Mouse (Mus musculus): ENCODE data around the gene Plekha4. TPM values are rescaled to one million over a fixed set of nuclear protein-coding genes. Genes with fewer than 3 reads are reported as not detected.

Gene Plekha4
- polyA plus RNA-seq, 1 experiment from 2014 or later, result 0.81 TPM

DNA sequence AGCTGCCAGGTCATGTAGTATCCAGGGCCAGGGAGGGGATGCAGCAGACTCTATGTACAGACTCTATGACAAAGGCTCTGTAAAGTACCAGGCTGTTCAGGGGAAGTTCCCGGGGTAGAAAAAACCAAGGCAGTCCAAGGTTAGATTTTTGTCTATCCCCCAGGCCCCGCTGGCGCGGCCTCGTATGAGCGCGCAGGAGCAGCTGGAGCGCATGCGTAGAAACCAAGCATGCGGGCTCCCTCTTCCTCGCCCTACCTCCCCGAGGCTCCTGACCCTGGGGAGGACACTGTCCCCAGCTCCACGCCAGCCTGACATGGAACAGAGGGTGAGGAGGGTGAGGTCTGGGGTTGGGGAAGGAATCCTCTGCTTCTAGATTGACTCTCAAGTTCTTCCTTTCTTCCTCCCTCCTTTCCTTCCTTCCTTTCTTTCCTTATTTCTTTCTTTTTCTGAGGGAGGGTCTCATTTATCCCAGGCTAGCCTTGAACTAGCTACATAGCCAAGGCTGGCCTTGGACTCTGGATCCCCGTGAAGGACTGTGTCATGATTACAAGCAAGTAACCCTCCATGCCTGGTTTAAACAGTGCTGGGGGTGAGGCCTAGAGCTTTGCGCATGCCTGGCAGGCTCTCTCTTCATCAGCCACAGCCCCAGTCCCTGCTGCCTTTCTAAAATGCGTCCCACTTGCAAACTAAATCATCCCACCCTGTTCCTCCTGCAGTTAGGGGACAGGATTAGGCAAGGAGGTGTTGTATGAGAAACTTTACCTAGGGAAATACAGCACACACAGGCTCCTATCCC, 23.7 kb downstream of the Plekha4 start:
- no peaks in the 10 kb centered on the region for H3K4me1 ChIP-seq (replicated peaks; ENCODE audit: control insufficient read depth, insufficient read depth, low read length)
- H3K4me2 ChIP-seq (ENCODE audit: low read length), result no peak overlapping the region
- no peak overlapping the region for H3K4me3 ChIP-seq (replicated peaks; ENCODE audit: low read length)
- H3K27me3 ChIP-seq (replicated peaks; ENCODE audit: control insufficient read depth, insufficient read depth, low read length), result no peaks in the 10 kb centered on the region
- no peak for ATAC-seq
- no peaks in the 10 kb centered on the region for H3K36me3 ChIP-seq (ENCODE audit: control insufficient read depth, insufficient read depth)
- no peaks in the 10 kb centered on the region for H3K9me3 ChIP-seq (ENCODE audit: control insufficient read depth, low read length)
- no peak overlapping the region for H3K27ac ChIP-seq (ENCODE audit: low read length)
- 88% methylated on average over 16 of the region's 16 CpGs for WGBS
- no peak overlapping the region for H3K9ac ChIP-seq (replicated peaks; ENCODE audit: low read depth, low read length)

DNA sequence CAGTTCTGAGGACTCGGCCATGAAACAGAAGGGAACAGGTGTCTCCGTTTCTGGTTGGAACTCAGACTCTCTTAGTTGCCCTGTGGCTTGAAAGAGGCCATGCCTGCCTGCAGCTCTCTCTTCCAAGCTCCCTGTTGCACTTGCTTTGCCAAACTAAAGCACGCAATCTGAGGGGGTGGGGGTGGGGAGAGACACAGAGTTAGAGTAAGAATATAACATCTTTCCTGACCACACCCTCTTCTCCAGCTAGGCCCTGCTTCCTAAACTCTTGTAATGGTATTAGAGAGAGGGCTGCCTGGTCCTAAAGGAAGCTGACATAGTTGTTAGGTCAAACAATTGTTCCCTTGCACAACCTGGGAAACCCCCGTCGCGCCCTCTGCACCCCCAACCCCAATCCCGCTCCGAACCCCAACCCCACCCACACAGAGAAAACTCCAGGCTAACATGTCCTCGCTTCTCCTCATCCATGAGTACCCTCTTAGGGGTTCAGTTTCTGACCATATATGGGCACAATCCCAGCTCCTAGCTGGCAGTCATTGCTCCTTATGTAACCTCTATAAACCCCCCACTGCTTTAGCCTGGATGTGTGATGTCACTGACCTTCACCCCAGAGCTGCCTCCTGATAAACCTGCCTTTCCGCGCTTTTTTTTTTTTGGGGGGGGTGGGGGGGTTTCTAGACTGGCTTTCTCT, 24.8 kb downstream of the Plekha4 start:
- ATAC-seq, result no peak
- H3K9me3 ChIP-seq (ENCODE audit: control insufficient read depth, low read length), result no peaks in the 10 kb centered on the region
- no peaks in the 10 kb centered on the region for H3K36me3 ChIP-seq (ENCODE audit: control insufficient read depth, insufficient read depth)
- H3K4me1 ChIP-seq (replicated peaks; ENCODE audit: control insufficient read depth, insufficient read depth, low read length), result no peaks in the 10 kb centered on the region
- no peaks in the 10 kb centered on the region for H3K27me3 ChIP-seq (replicated peaks; ENCODE audit: control insufficient read depth, insufficient read depth, low read length)
- no peak overlapping the region for H3K27ac ChIP-seq (ENCODE audit: low read length)
- H3K9ac ChIP-seq (replicated peaks; ENCODE audit: low read depth, low read length), result no peak overlapping the region
- H3K4me3 ChIP-seq (replicated peaks; ENCODE audit: low read length), result no peak overlapping the region
- no peak overlapping the region for H3K4me2 ChIP-seq (ENCODE audit: low read length)
- WGBS, result 80% methylated on average over 11 of the region's 11 CpGs

GRCm38 (mm10) chr7:45551512-45551883, 25.4 kb downstream of the Plekha4 start:
- Histone ChIP-seq H3K4me1 (replicated peaks; ENCODE audit: control insufficient read depth, insufficient read depth, low read length) (no peaks in the 10 kb centered on the region), H3K9ac (replicated peaks; ENCODE audit: low read depth, low read length) (no peak overlapping the region), H3K27ac (ENCODE audit: low read length) (no peak overlapping the region), H3K4me2 (ENCODE audit: low read length) (no peak overlapping the region), H3K27me3 (replicated peaks; ENCODE audit: control insufficient read depth, insufficient read depth, low read length) (no peaks in the 10 kb centered on the region), H3K4me3 (replicated peaks; ENCODE audit: low read length) (no peak overlapping the region), H3K36me3 (ENCODE audit: control insufficient read depth, insufficient read depth) (no peaks in the 10 kb centered on the region), H3K9me3 (ENCODE audit: control insufficient read depth, low read length) (no peaks in the 10 kb centered on the region)
- WGBS, result 85% methylated on average over 8 of the region's 8 CpGs
- no peak for ATAC-seq

GRCm38 (mm10) chr7:45553519-45553918, 27.4 kb downstream of the Plekha4 start:
- no peaks in the 10 kb centered on the region for H3K27me3 ChIP-seq (replicated peaks; ENCODE audit: control insufficient read depth, insufficient read depth, low read length)
- H3K9ac ChIP-seq (replicated peaks; ENCODE audit: low read depth, low read length), result no peak overlapping the region
- no peaks in the 10 kb centered on the region for H3K36me3 ChIP-seq (ENCODE audit: control insufficient read depth, insufficient read depth)
- no peak for ATAC-seq
- WGBS, result 68% methylated on average over 8 of the region's 8 CpGs
- no peaks in the 10 kb centered on the region for H3K9me3 ChIP-seq (ENCODE audit: control insufficient read depth, low read length)
- H3K4me2 ChIP-seq (ENCODE audit: low read length), result no peak overlapping the region
- no peak overlapping the region for H3K4me3 ChIP-seq (replicated peaks; ENCODE audit: low read length)
- H3K27ac ChIP-seq (ENCODE audit: low read length), result no peak overlapping the region
- H3K4me1 ChIP-seq (replicated peaks; ENCODE audit: control insufficient read depth, insufficient read depth, low read length), result no peaks in the 10 kb centered on the region

DNA sequence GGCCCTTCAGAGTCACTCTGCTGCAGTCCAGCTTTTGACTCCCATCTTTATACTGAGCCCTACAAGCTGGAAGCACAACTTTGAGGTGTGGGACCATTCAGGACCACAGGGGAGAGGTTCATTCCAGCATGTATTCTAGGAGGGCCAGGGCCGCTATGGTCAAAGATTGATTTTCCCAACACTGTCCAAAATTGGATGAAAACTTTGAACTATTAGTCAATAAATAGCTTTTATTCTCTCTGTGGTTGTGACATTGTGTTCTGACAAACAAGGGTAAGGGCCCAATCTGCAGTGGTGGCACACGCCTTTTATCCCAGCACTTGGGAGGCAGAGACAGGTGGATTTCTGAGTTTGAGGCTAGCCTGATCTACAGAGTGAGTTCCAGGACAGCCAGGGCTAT, 27.9 kb downstream of the Plekha4 start:
- Histone ChIP-seq H3K36me3 (ENCODE audit: control insufficient read depth, insufficient read depth) (no peaks in the 10 kb centered on the region), H3K9ac (replicated peaks; ENCODE audit: low read depth, low read length) (no peak overlapping the region), H3K27ac (ENCODE audit: low read length) (no peak overlapping the region), H3K4me3 (replicated peaks; ENCODE audit: low read length) (no peak overlapping the region), H3K4me1 (replicated peaks; ENCODE audit: control insufficient read depth, insufficient read depth, low read length) (no peaks in the 10 kb centered on the region), H3K9me3 (ENCODE audit: control insufficient read depth, low read length) (no peaks in the 10 kb centered on the region), H3K4me2 (ENCODE audit: low read length) (no peak overlapping the region), H3K27me3 (replicated peaks; ENCODE audit: control insufficient read depth, insufficient read depth, low read length) (no peaks in the 10 kb centered on the region)
- no peak for ATAC-seq
- WGBS, result 98% methylated on average over 2 of the region's 2 CpGs

DNA sequence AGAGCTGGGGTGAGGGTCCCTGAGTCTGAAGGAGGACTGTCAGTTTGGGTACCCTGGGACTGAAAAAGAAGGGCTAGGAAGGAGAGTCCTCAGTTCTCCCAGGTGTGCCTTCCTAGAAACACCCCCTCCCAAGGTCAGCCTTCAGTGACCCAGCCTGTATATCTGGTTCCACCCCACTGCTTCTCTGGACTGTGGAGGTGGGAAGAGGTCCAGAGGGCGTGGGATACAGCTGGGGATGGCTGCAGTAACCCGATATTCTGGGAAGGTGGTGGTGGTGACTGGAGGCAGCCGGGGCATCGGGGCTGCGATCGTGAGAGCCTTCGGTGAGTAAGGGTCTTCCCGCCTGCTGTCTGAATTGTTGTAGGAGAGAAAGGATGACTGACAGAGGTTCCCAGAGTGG, 28.6 kb downstream of the Plekha4 start, which contains the start of gene Hsd17b14:
Gene Hsd17b14 (plus strand): TSS at position 150 of the 400 bp plus-strand sequence.
- WGBS, result 43% methylated on average over 8 of the region's 8 CpGs
- Histone ChIP-seq H3K4me3 (replicated peaks; ENCODE audit: low read length) (no peak within 1 kb of the TSS), H3K27me3 (replicated peaks; ENCODE audit: control insufficient read depth, insufficient read depth, low read length) (no peaks in the 10 kb centered on the region), H3K9ac (replicated peaks; ENCODE audit: low read depth, low read length) (no peak within 1 kb of the TSS), H3K9me3 (ENCODE audit: control insufficient read depth, low read length) (no peaks in the 10 kb centered on the region), H3K36me3 (ENCODE audit: control insufficient read depth, insufficient read depth) (no peaks in the 10 kb centered on the region), H3K27ac (ENCODE audit: low read length) (no peak within 1 kb of the TSS), H3K4me2 (ENCODE audit: low read length) (no peak within 1 kb of the TSS), H3K4me1 (replicated peaks; ENCODE audit: control insufficient read depth, insufficient read depth, low read length) (no peaks in the 10 kb centered on the region)
- no peak for ATAC-seq

DNA sequence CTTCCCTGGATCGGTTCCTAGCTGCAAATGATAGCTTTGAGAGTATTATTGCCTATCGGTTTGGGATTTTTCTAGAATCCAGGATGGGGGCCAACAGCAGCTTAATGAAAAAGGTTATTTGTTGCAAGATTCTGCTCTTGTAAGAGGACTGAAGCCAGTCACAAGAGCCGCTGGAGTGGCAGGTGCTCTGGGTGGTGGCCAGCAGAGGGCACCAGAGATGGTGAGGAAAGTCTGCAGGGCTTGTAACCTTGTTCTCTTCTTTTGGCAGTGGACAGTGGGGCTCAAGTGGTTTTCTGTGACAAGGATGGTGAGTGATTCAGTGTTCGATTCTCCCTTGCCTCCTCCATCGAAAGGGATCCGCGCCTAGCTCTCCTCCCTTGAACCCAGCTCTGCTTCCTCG, 29.7 kb downstream of the Plekha4 start:
- no peak overlapping the region for H3K9ac ChIP-seq (replicated peaks; ENCODE audit: low read depth, low read length)

GRCm38 (mm10) chr7:45558907-45559306, 32.8 kb downstream of the Plekha4 start:
- H3K27ac ChIP-seq (ENCODE audit: low read length), result no peak overlapping the region
- no peaks in the 10 kb centered on the region for H3K36me3 ChIP-seq (ENCODE audit: control insufficient read depth, insufficient read depth)
- no peak for ATAC-seq
- no peaks in the 10 kb centered on the region for H3K9me3 ChIP-seq (ENCODE audit: control insufficient read depth, low read length)
- no peak overlapping the region for H3K4me3 ChIP-seq (replicated peaks; ENCODE audit: low read length)
- no peak overlapping the region for H3K9ac ChIP-seq (replicated peaks; ENCODE audit: low read depth, low read length)
- WGBS, result 57% methylated on average over 6 of the region's 6 CpGs
- no peak overlapping the region for H3K4me2 ChIP-seq (ENCODE audit: low read length)
- H3K27me3 ChIP-seq (replicated peaks; ENCODE audit: control insufficient read depth, insufficient read depth, low read length), result no peaks in the 10 kb centered on the region
- H3K4me1 ChIP-seq (replicated peaks; ENCODE audit: control insufficient read depth, insufficient read depth, low read length), result no peaks in the 10 kb centered on the region

More for the DNA sequence above, 29.7 kb downstream of the Plekha4 start:
- H3K36me3 ChIP-seq (ENCODE audit: control insufficient read depth, insufficient read depth), result no peaks in the 10 kb centered on the region
- no peaks in the 10 kb centered on the region for H3K4me1 ChIP-seq (replicated peaks; ENCODE audit: control insufficient read depth, insufficient read depth, low read length)
- H3K27ac ChIP-seq (ENCODE audit: low read length), result no peak overlapping the region
- H3K4me3 ChIP-seq (replicated peaks; ENCODE audit: low read length), result no peak overlapping the region
- no peaks in the 10 kb centered on the region for H3K9me3 ChIP-seq (ENCODE audit: control insufficient read depth, low read length)
- 29% methylated on average over 8 of the region's 8 CpGs for WGBS
- no peak for ATAC-seq
- no peaks in the 10 kb centered on the region for H3K27me3 ChIP-seq (replicated peaks; ENCODE audit: control insufficient read depth, insufficient read depth, low read length)
- H3K4me2 ChIP-seq (ENCODE audit: low read length), result no peak overlapping the region

GRCm38 (mm10) chr7:45560241-45560640, 34.1 kb downstream of the Plekha4 start:
- no peaks in the 10 kb centered on the region for H3K4me1 ChIP-seq (replicated peaks; ENCODE audit: control insufficient read depth, insufficient read depth, low read length)
- no peak overlapping the region for H3K4me2 ChIP-seq (ENCODE audit: low read length)
- ATAC-seq, result no peak
- no peak overlapping the region for H3K27ac ChIP-seq (ENCODE audit: low read length)
- no peaks in the 10 kb centered on the region for H3K27me3 ChIP-seq (replicated peaks; ENCODE audit: control insufficient read depth, insufficient read depth, low read length)
- WGBS, result 77% methylated on average over 7 of the region's 7 CpGs
- no peak overlapping the region for H3K9ac ChIP-seq (replicated peaks; ENCODE audit: low read depth, low read length)
- H3K4me3 ChIP-seq (replicated peaks; ENCODE audit: low read length), result no peak overlapping the region
- no peaks in the 10 kb centered on the region for H3K9me3 ChIP-seq (ENCODE audit: control insufficient read depth, low read length)
- no peaks in the 10 kb centered on the region for H3K36me3 ChIP-seq (ENCODE audit: control insufficient read depth, insufficient read depth)

Measured in forebrain, embryonic 16.5 days (tissue).